Mouse (Mus musculus) ovary, postnatal 10 days (tissue): Measurements from ENCODE around the gene Aldoc.

Experiments
- DNase-seq: peaks from one replicate; pipeline ENCODE4 v3.0.0; 2022; ENCODE audit warnings: low spot score

Gene Aldoc

DNA sequence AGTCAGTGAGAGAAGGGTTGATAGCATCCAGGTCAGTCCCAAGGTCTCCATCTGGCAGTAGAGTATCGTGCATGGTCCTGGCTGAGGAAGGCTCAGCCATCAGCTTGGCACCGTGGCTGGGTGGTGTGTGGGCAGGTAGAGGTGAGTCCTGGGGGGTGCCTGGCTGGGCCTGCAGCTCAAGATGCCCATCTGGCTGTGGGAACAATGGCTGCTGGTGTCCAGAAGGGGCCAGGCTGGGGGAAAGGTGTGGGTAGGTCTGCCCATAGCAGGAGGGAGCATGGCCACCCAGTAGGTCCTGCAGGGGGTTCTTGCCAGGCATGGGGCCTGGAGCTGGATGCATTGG is 38.0 kb downstream of the Aldoc start:
- DNase-seq, result no peak

DNA sequence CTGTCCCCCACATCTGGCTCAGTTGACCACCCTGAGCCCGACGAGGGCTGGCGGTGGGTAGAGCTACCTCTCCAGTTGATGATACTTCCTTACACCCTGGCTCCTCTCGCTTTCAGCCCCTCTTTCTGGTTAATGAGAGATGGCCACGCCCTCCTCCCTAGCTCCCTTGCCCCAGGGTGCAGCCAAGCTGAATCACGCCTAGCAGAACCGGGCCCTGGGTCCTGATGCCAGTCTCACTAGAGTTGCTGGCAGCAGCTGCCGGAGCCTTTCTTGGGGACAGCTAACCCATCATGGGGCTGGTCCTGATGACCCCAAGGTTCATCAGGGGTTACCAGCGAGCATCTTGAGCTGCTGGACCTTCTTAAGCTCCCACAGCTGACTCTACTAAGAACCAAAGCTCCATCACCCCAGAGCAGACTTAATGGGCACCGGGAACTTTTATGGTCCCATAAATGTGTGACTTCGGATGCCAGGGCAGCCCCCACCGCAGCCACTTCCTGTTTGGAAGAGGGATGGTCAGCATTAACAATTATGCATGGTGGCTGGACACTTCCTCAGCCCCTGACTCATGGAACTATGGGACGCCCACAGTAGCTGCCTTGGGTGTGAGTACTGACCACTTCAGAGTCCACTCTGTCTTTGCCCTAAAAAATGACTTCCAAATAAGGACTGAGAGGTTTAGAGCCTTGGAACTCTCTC is 40.7 kb downstream of the Aldoc start:
- DNase-seq, result no peak

DNA sequence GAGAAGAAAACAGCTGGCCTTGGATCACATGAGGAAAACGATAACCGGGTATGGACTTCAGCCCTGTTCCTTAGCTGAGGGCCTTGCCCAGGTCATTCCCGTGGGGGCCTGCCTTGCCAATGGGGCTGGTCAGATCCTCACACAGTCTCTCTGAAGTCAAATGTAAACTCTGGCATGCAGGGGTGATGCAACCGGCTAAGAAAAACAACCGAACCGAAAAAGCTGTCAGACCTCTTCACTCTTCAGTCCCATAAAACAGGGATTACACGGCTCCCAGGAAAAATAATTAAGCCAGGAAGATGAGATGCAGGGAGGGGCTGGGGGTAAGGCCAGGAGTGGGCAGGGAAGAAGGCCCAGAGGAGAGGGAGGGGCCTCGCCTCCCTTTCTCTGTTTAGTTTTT is 41.3 kb downstream of the Aldoc start:
- no peak for DNase-seq

DNA sequence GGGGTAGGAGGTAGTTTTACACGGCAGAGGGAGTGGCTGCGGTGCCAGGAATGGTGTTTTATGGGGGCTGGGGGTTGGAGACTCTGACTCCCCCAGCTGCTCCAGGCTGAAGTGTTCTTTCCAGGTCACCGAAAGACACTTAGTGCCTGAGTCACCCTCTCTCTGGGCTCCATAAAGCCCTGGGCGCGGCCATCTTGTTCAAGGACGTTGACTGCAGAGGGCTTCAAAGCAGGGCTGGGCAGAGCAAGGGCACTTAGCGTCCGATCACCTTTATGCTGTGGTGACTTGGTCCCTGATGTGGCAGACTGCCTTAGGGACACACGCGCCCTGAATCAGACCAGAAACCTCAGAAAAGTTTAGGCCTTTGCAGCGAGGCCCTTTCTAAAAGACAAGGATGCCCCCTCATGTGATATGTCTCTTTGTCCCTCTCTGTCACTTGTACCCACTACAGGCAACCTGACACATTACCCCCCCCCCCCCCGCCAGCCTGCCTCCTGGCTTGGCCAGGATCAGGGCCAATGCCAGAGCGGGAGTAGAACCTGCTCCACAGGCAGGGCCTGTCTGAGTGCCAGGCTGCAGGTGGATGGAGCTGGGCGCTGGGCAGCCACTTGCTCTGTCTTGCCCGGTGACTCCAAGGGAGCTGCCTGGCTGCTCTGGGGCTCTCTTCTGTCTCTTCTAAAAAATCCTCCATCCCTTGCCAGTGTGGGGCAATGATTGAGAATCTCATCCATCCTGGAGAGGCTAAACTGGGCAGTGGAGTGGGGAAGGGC is 44.9 kb downstream of the Aldoc start:
- DNase-seq, result no peak

DNA sequence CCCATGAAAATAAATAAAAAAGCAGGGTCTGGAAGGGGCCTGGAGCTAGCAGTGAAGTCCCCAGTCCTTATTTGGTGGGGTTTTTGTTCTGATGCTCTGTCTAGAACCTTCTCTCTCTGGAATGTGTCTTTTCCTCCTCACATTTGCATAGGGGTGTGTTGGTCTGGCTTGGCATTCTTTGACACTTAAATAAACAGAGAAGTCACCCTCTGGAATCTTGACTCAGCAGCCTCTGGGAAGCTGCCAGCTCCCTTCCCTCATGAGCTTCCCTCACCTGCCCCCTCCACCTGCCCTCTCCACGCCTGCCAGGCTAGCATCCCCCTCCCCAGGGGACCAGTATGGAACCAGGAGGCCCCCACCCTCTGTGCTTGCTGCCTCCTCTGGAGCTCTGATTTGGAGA is 47.6 kb downstream of the Aldoc start:
- no peak for DNase-seq

DNA sequence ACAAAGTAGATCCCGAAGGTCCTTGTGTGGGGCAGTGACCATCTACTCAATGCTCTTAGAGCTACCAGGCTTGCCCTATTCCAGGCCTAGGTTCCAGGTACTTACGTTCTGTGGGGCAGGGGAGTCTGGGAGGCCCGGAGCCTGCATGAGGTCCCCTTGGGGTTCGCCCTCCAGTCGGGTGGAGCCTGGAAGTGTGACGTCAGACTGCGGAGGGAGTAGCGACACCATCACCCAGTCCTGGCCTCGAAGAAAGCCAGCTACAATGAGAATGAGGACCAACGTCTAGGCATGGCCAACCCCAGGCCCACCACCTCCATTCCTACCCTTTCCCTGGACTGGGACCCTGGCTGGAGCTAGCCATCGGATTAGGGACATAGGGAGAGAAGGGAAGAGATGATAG is 48.9 kb downstream of the Aldoc start:
- no peak for DNase-seq

DNA sequence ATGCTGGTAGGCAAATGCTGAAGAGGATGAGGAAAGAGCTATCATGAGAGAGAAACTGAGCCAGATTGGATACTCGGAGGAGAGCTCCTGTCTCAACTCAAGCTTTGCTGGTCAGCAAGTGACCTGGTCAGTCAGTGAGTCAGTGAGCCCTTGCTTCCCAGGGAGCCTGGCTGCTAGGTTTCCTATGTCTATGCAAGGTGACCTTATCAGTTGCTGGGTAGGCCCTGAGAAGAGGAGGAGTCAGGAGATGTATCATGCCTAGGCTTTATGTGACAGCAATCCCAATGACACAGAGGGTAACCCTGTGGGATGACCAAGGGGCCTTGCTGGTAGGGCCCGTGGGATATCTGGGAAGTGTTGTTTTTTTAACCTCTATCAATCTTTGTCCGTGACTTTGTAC is 49.4 kb downstream of the Aldoc start:
- DNase-seq, result no peak

DNA sequence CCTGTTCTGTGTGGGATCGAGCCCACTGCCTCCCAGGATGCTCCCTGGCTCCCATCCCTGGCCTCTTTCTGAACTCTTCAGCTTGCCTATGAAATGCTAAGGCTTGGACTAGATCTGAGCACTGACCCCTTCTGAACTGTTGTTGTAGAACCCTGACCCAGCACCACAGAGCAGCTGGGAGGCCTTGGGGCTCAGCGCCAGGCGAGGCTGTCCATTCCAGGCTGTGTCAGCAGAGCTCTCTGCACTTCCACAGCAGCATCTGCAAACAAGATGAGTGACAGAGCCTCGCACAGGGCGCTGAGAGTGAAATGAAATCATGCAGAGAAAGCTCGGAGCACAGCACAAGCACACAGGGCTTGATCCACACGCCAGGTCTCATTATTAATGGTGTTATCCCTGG is 49.8 kb downstream of the Aldoc start:
- DNase-seq, result no peak

DNA sequence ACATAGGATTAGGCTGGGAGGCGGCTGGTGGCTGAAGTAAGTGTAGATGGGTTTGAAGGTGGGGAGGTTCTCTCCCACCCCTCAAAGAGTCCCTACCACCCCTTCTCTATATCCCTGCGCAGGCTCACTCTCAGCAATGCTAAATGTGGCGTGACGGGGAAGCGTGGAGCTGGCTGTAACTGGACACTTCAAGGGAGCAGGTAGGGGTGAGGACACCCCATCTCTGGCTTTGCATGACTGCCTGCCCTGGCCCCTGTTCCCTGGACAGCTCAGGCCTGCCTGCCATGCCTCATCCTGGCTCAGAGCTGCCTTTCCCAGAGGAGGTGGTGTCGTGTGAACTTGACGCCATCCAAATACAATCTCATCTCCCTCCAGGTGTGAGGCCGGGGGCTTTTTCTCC is 51.4 kb downstream of the Aldoc start:
- no peak for DNase-seq
